Mouse (Mus musculus): Measurements from ENCODE around the gene Prkaa1.
"Not testable (repeated sequence)": the region's sequence is repeated elsewhere in the genome, so short reads cannot be mapped to it uniquely, and the experiment has no call there.

Prkaa1 gene

DNA sequence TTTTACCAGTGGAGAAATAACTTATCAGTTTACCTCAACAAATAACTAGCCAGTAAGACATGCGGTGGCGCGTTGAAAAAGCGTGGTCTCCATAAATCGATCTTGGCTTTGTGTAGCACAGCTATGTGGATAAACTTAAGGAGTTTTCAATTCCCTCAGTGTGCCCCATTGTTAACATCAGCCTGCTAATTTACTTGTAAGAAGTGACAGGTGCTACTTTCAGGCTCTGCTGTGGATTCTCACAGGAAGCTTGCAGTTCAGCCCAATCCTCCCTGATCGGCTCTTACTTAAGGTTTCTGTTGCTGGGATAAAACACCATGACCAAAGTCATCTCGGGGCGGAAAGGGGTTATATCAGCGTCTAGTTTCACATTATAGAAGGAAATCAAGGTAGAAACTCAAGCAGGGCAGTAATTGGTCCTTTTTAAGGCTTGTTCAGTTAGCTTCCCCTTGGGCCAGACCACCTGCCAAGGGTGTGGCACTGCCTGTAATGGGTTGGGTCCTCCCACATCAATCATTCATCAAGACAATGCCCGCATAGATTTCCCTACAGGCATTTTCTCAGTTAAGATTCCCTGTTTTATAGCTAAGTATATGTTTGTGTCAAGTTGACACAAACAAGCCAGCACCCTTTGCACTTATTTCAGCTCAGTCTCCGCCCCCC lies 41.1 kb downstream of the Prkaa1 start:
- no peak for DNase-seq

DNA sequence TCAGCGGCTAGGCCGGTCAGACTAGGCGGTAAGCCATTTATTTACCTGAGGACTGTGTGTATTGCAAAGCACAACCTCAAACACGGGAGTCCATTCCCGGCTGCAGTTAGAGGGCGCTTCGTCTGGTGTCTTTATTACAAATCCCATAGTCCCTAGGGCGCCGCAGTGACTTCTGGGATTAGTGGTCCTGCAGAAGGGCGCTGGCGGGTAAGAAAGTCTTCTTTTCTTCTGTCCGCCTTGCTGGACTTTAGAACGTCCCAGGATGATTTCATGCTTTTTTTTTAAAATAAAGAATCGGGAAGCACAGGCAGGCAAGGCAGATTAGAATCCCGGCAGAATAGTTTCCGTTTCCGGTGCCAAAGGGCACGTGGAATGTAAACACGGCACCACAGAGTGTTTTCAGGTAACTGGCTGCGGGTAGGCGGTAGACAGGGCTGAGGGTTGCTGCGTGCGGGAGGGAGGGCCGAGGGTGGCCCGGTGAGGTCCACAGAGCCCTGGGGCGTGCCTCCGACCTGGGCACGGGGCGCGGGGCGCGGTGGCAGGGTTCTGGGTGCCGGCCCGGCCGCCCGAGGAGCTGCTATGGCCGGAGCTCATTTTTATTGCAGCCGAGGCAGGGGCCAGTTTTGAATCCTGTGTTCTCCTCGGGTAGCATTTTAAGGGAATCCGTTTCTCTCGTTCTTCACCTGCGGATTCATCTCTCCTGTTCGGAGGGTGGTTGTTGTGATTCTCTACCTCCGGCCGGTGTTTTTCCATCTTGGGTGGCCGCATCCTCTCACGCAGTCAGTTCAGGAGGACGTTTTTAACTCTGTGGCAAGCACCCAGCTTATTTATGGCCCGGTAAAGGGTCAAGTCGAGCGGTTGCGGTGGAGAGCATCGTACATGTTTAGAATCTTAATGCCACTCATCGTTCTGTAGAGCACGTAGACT lies 42.0 kb downstream of the Prkaa1 start, which contains the start of gene Ttc33:
Gene Ttc33 (plus strand): TSS at position 160 of the 927 bp plus-strand sequence.
- DNase-seq, result peak; percentile 80

DNA sequence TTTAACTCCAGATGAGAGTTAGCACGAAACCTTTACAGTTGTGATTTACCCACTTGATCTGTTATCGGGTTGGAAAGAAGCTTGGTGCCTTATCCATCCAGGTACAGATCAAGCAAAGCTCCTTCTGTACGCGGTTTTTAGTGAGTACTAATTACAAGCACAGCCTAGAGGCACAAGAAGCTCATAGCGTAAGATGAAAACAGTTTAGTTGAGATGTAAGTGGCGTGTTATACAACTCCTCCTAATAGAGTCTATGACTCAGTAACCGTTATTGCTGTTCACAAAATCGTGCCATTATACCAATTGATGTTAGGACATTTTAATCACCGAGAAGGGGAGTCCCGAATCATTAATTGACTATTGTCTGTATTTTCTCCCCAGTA lies 42.6 kb downstream of the Prkaa1 start:
- DNase-seq, result no peak

DNA sequence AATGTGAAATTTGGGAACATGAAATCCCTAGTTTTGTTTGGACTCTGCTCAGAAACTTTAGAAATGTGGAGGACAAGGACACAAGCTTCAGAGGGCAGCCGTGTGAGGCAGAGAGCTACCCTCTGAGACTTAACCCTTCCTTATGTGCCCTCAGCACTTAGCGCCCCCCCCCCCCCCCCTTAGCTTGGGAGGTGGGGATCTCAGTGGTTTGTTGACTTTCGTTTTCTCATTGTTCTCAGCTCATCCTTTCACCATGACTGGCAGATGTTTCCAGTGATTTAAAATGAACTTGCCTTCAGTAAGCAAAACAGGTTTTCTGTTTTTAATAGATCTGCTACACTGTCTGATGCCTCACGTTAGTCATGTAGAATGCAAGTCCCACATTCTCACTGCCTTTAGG lies 43.5 kb downstream of the Prkaa1 start:
- no peak for DNase-seq

DNA sequence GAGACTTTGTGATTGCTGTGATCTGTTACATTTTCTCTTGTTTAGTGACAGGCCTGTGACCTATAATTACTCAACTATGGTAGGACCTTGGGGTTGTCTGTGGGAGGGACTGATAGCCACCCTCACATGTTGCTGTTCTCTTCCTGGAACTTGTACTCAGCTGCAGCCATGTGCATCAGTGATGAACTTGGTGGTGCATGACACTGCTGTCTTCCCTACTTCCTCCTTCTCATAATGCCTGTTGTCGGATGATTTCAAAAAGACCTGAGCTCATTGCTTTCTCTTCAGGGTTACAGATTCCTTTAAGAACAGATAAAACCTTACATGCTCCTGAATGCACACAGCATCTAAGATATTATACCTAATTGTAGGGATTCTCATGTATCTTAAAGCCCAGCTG lies 44.4 kb downstream of the Prkaa1 start:
- no peak for DNase-seq

DNA sequence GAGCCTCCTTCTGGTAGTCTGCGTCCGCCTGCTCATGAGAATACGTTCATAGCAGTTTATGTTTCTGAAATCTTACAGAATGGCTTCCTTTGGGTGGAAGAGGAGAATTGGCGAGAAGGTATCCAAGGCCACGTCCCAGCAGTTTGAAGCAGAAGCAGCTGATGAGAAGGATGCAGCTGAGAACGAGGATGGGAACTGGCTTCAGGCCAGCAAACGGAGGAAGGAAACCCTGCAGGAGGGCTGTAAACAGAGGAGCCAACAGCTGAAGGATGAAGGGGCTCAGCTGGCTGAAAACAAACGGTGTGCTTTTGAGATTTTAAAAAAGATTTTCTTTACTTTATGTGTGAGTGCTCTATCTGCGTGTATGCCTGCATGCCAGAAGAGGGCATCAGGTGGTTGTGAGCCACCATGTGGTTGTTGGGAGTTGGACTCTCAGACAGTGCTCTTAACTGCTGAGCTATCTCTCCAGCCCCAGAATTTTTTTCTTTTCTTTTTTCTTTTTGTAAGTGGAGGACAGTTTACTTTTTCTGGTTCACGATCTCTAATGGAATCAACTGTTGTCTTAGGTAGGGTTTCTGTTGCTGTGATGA lies 45.9 kb downstream of the Prkaa1 start:
- DNase-seq, result no peak

DNA sequence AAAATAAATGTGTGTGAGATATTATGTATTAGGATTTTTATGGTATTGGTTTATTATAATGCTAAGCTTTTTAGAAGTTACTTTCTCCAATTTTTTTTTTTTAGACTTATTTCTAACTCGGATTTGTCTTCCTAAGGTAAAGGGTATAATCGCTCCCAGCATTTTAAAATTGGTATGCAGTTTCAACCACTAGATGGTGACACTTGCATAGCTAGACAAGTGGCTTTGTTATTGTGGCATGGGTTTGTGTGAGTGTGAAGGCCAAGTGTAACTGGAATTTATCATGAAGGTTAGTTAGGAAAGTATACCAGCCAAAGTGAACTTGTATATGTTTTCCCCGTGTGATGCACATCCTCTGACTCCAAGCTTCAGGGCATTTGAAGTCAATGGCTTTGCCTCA lies 50.2 kb downstream of the Prkaa1 start:
- DNase-seq, result no peak

DNA sequence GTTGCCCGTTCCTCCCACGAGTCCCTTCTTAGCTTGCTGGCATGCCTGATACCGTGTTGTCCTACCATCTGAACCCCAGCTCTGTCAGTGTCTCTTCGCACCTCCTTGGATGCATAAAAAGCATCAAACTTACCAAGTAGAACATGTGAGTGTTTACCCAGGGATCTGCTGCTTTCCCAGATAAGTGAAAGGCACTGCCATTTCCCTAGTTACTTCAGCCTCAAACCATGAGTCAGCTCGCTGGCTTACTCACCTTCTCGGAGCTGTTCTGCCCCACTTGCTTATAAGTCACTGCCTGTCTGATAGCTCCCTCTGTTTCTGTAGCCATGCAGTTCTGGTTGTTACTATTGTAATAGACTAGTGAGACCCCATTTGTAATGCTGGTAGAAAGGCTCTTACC lies 50.8 kb downstream of the Prkaa1 start:
- DNase-seq, result no peak

DNA sequence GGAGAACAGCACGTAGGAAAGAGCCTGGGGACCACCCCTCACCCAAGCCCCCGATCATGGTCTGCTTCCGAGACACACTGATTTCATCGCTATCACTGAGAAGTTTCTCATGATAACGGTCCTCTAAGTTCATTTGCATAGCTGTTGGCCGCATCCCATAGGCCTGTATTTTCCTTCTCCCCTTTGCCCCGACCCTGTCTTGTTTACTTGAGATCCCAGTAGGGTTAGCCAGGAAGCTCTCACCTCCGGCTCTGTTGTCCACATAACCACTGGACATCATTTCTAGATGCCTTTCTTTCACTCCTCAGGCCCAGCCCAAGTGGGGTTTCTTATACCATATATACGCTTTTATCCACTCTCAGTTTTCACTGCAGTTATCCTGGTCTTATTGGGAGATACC lies 51.3 kb downstream of the Prkaa1 start:
- DNase-seq, result no peak

DNA sequence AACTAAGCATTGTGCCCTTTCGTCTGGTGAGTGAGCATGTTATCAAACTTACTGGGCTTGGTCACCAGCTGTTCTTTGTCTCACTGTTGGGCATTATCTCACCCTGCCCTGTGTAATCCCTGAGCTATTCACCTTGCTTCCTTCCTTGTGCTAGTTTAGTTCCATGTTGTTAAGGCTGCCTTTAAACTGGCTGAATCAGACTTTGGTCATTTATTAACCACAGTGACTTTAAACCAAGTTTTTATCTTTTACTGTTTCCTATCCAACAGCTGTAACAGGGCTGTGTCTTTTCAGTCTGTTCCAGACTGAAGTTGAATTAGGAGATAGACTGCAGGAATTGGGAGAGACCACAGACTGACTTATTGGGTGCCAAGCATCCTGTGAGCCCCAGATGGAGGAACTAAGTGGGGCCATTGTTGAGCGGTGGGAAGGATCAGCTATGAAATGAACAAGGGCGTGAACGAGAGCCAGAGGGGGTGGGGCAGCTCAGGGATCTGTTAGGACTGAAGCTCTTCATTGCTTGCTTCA lies 52.4 kb downstream of the Prkaa1 start:
- no peak for DNase-seq

DNA sequence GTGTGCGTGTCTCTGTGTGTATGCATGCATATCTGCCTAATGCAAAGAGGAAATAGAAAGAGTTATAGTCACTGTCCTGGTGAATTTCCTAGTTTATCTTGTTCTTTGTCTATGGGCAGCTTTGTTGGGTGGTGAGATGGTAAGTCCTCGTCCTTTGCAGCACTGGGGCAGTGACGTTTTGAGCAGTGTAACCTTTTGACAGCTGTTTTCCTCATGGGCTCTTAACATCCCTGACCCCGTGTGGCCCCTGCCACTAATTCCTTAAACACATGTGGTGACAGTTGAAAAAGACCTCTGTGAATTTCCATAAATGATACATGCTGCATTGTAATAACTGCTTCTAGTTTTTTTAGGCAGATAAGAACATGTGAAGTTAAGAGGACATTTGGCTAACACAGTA lies 53.0 kb downstream of the Prkaa1 start:
- no peak for DNase-seq

DNA sequence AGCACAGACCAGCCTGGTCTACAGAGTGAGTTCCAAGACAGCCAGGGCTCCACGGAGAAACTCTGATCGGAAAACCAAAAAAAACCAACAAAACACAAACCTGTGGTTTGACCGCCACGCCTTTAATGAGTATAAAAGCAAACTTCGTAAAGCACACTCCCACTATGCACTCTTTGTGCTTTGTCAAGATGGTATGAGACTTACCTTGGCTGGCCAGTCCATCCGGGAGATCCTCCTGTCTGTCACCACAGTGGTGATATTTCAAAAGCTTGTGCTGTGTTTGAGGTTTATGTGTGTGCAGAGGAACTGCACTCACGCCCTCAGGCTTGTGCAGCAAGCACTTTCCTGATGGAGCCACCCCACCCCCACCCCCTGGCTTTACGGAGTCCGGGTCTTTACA lies 61.6 kb downstream of the Prkaa1 start:
- no peak for DNase-seq

DNA sequence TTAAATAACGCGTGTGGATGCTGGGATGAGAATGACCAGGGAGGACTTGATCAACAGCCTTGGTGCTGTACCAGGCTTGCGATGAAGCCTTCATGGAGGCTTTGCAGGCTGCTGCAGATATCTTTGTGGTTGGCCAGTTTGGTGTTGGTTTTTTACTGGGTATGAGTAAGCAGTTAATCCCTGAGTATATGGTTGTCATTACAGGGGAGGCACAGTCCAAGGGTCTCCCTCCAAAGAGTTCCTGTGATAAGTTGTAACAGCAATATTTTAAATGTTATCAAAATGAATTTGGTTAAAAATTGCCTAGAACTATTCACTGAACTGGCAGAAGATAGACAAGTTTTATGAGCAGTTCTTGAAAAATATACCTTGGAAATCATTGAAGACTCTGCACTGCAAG lies 65.5 kb downstream of the Prkaa1 start:
- no peak for DNase-seq

DNA sequence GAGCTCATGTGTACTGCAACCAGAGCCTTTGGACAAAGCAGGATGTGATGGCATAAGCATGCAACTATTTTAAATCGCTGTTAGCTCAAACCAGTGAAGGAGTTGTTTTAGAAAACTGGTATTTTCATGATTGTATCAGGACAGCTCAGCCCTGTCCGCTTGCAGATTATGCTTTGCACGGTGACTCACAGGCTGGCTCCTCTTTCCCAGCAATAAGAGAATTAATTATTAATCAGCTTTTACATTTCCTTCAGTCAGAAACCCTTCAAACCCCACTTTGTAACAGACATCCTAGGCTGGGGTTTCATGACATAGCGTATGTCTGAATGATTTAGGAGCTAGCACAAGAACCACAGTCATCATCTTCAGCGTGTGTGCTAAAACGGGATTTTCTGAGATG lies 76.8 kb downstream of the Prkaa1 start:
- DNase-seq, result no peak

DNA sequence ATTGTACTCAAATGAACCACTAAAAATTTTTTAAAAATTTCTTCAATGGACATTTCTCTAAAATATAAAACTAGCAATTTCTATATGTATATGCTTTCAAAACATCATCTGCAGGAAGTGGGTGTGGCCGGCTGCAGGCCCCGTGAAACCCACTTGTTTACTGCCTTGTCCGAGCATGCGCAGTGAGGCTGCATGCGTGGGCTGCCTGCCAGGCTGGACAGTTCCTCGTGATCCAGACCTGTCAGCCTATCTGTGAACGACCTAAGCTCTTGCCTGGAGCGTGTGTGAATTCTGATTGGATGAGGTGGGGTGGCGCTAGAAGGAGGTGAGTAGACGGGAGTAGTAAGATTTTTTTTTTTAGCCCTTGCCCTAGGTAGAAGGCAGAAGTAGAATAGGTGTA lies 87.1 kb downstream of the Prkaa1 start:
- DNase-seq, result not testable (repeated sequence)
